Mouse (Mus musculus) embryonic facial prominence, embryonic 10.5 days (tissue): ENCODE measurements around the gene Sorbs1. TPM values are rescaled to one million over a fixed set of nuclear protein-coding genes. Genes with fewer than 3 reads are reported as not detected.

ENCODE experiments used
- polyA plus RNA-seq: library from polyadenylated mRNA; unstranded; fragments of >200 nt; fragmentation: Nextera tagmentation; extraction: Ambion mirVana; gene quantifications from 2 replicates; pipeline ENCODE4 v1.2.1, GENCODE M21; 2016

Gene Sorbs1
- polyA plus RNA-seq, 1 experiment from 2014 or later = 40.7 TPM

Other genes starting within 250 kb of the Sorbs1 start
- gene Pdlim1, start 241.9 kb downstream of the Sorbs1 start, polyA plus RNA-seq = 122 and 133 TPM in 2 replicates
- 91.0 and 104 TPM in 2 replicates for gene Aldh18a1, start 74.7 kb upstream of the Sorbs1 start, polyA plus RNA-seq
- 10.0 and 11.5 TPM in 2 replicates for gene Tctn3, start 98.5 kb upstream of the Sorbs1 start, polyA plus RNA-seq
- gene Entpd1, start 98.6 kb upstream of the Sorbs1 start, polyA plus RNA-seq = 3.1 and 3.3 TPM in 2 replicates
- 0.22 and 0.38 TPM in 2 replicates for gene Cc2d2b, start 235.0 kb upstream of the Sorbs1 start, polyA plus RNA-seq